Mouse (Mus musculus): Measurements from ENCODE around the gene Tead2.
A peak's percentile ranks its signal among the peaks of the same experiment; 100 is the strongest.

Tead2 gene

GRCm38 (mm10) chr7:45263006-45263607 is 47.6 kb downstream of the Tead2 start:
- DNase-seq, result peak; percentile 83

GRCm38 (mm10) chr7:45264348-45264747 is 48.8 kb downstream of the Tead2 start:
- DNase-seq, result no peak

- DNase-seq, result no peak
Observed at GRCm38 (mm10) chr7:45265518-45265917, 50.0 kb downstream of the Tead2 start.

GRCm38 (mm10) chr7:45272786-45273412 is 57.3 kb downstream of the Tead2 start:
- peak; percentile 79 for DNase-seq

GRCm38 (mm10) chr7:45273672-45274071 is 58.1 kb downstream of the Tead2 start:
- DNase-seq, result peak; percentile 79

- DNase-seq, result peak; percentile 94
Observed at GRCm38 (mm10) chr7:45277136-45277760, 61.7 kb downstream of the Tead2 start, which contains the start of gene Slc6a21. Gene Slc6a21, plus strand, starts transcription at chr7:45277513.

Data from heart, adult 11 months (tissue).